Mouse (Mus musculus) embryo, embryonic 10.5 days (tissue): ENCODE measurements around the gene Coa5.

Source experiments
- DNase-seq: peaks from one replicate; pipeline ENCODE4 v3.0.0-alpha.2; 2015; ENCODE audit warnings: low spot score

Gene Coa5

GRCm38 (mm10) chr1:37429366-37430296 lies at the start of gene Coa5, which contains the start of gene Unc50:
Gene Coa5, minus strand, starts transcription at chr1:37430103.
Gene Unc50, plus strand, starts transcription at chr1:37430139.
- DNase-seq, result peak; percentile 96

- peak; percentile 19 for DNase-seq
These were observed 49.2 kb upstream of the Coa5 start for GRCm38 (mm10) chr1:37479074-37479473.

GRCm38 (mm10) chr1:37478416-37478815 lies 48.5 kb upstream of the Coa5 start:
- DNase-seq, result no peak

GRCm38 (mm10) chr1:37477928-37478327 lies 48.0 kb upstream of the Coa5 start:
- no peak for DNase-seq

GRCm38 (mm10) chr1:37477250-37477649 lies 47.3 kb upstream of the Coa5 start:
- DNase-seq, result no peak

GRCm38 (mm10) chr1:37475312-37475711 lies 45.4 kb upstream of the Coa5 start:
- DNase-seq, result no peak

- no peak for DNase-seq
These were observed 44.8 kb upstream of the Coa5 start for GRCm38 (mm10) chr1:37474634-37475190.

- no peak for DNase-seq
These were observed 44.1 kb upstream of the Coa5 start for GRCm38 (mm10) chr1:37474046-37474445.

GRCm38 (mm10) chr1:37473251-37473650 lies 43.3 kb upstream of the Coa5 start:
- no peak for DNase-seq

GRCm38 (mm10) chr1:37471179-37472148 lies 41.6 kb upstream of the Coa5 start:
- no peak for DNase-seq

- no peak for DNase-seq
These were observed 39.1 kb upstream of the Coa5 start for GRCm38 (mm10) chr1:37469007-37469406.

GRCm38 (mm10) chr1:37467806-37468205 lies 37.9 kb upstream of the Coa5 start:
- DNase-seq, result no peak

GRCm38 (mm10) chr1:37466322-37466995 lies 36.6 kb upstream of the Coa5 start:
- DNase-seq, result no peak

GRCm38 (mm10) chr1:37464878-37465452 lies 35.1 kb upstream of the Coa5 start:
- no peak for DNase-seq

GRCm38 (mm10) chr1:37457546-37457945 lies 27.6 kb upstream of the Coa5 start:
- DNase-seq, result no peak

GRCm38 (mm10) chr1:37451270-37451669 lies 21.4 kb upstream of the Coa5 start:
- no peak for DNase-seq

- peak; percentile 41 for DNase-seq
These were observed 18.6 kb upstream of the Coa5 start for GRCm38 (mm10) chr1:37448361-37449095.

- DNase-seq, result no peak
These were observed 13.2 kb upstream of the Coa5 start for GRCm38 (mm10) chr1:37442848-37443835.

- no peak for DNase-seq
These were observed 6.5 kb upstream of the Coa5 start for GRCm38 (mm10) chr1:37436419-37436818.
